ENCODE assay signal across 19 mouse cellular contexts in genomic region chr4:48639503-48639902, GRCm38 (mm10). TPM values are rescaled to one million over a fixed set of nuclear protein-coding genes. Genes with fewer than 3 reads are reported as not detected.
"Had no signal": no experiment of that assay in that cellular context is flagged by ENCODE, and none has a peak within 500 bp of the region (broad histone marks: within the 10 kb centered on the region; RNA-seq: fewer than 3 reads in every experiment).

No protein-coding gene starts in this region.

- H3K4me2 ChIP-seq: limb, embryonic 15.5 days; liver, embryonic 12.5 days; lung, embryonic 14.5 days; neural tube, embryonic 12.5 days had no signal

- H3K9ac ChIP-seq: limb, embryonic 15.5 days; liver, embryonic 12.5 days; lung, embryonic 14.5 days; neural tube, embryonic 12.5 days had no signal

- H3K4me1 ChIP-seq: limb, embryonic 15.5 days; liver, embryonic 12.5 days; megakaryocyte, embryonic 14.5 days; neural tube, embryonic 12.5 days had no signal

- H3K27me3 ChIP-seq: limb, embryonic 15.5 days; liver, embryonic 12.5 days; megakaryocyte, embryonic 14.5 days; neural tube, embryonic 12.5 days had no signal

- H3K36me3 ChIP-seq: liver, embryonic 12.5 days had no signal

- ATAC-seq: liver, embryonic 12.5 days; midbrain, embryonic 16.5 days had no signal

- H3K27ac ChIP-seq: kidney, postnatal 0 days; limb, embryonic 15.5 days; liver, embryonic 12.5 days; macrophage; neural tube, embryonic 12.5 days had no signal

- DNase-seq: kidney, adult 9 months; kidney, postnatal 36 days; layer of hippocampus, adult 9-11 months; layer of hippocampus, postnatal 36 days; lung, embryonic 14.5 days; lung, postnatal 14 days; right cerebral cortex, adult 18-20 months; right cerebral cortex, postnatal 25 days; thymus, postnatal 36 days had no signal

- H3K9me3 ChIP-seq: limb, embryonic 15.5 days; liver, embryonic 12.5 days; neural tube, embryonic 12.5 days had no signal

- H3K4me3 ChIP-seq: limb, embryonic 15.5 days; liver, embryonic 12.5 days; megakaryocyte, embryonic 14.5 days; myocyte; neural tube, embryonic 12.5 days had no signal

RNA-seq across cellular contexts. Expression of gene Cavin4, which starts 23.8 kb away (rescaled TPM):
- total RNA-seq: neutrophil, adult 5-6 weeks had no signal
- polyA plus RNA-seq: macrophage; small intestine, adult 2 months had no signal

RNA-seq across cellular contexts. Expression of gene Tmeff1, which starts 54.5 kb away (rescaled TPM):
- polyA plus RNA-seq: macrophage had no signal
